13 mouse cellular contexts compared by ENCODE assay signal in the genomic region with DNA sequence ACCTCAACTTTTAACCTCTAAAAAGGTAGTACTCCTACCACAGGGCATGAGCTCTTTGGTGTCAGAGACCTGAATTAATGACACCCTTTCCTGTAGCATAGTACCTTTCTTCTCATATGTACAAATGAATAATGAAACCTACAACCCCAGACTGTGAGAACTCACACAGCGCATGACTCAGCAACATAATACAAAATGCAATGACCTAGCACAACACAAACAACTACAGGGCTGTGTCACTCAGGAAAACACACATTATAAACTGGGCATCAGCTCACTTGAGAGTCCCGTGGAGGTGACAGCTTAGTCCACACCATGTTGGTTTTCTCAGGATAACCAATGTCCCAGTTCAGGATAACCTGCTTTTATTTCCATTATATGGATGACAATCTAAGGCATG.
"Had no signal": no experiment of that assay in that cellular context is flagged by ENCODE, and none has a peak within 500 bp of the region (broad histone marks: within the 10 kb centered on the region; RNA-seq: fewer than 3 reads in every experiment).

No protein-coding gene starts in this region.

- DNase-seq: kidney, adult 8-10 months; kidney, postnatal 4 days; lung, adult 2 months; lung, postnatal 36 days; right cerebral cortex, adult 18-20 months; right cerebral cortex, postnatal 25 days; thymus, postnatal 36 days had no signal

- H3K4me2 ChIP-seq: limb, embryonic 12.5 days; midbrain, embryonic 13.5 days had no signal

- ATAC-seq: intestine, postnatal 0 days; lung, postnatal 0 days; midbrain, embryonic 13.5 days had no signal

- H3K9ac ChIP-seq: limb, embryonic 12.5 days; midbrain, embryonic 13.5 days had no signal

- H3K9me3 ChIP-seq: limb, embryonic 12.5 days; midbrain, embryonic 13.5 days had no signal

- H3K27ac ChIP-seq: kidney, postnatal 0 days; layer of hippocampus, adult 2 months; limb, embryonic 12.5 days; midbrain, embryonic 13.5 days had no signal

- H3K4me1 ChIP-seq: limb, embryonic 12.5 days; midbrain, embryonic 13.5 days had no signal

- H3K27me3 ChIP-seq: limb, embryonic 12.5 days; midbrain, embryonic 13.5 days had no signal

- H3K36me3 ChIP-seq: limb, embryonic 12.5 days; midbrain, embryonic 13.5 days had no signal

- H3K4me3 ChIP-seq: layer of hippocampus, adult 2 months; limb, embryonic 12.5 days; midbrain, embryonic 13.5 days had no signal
